Mouse (Mus musculus) embryonic fibroblast, embryonic 13.5 days (primary cell): ENCODE measurements at regions not wholly inside any gene's neighbourhood (a gene's known extent, or its start where the extent isn't known, plus 50 kb on each side); places are given as distances from the start of the nearest gene placed in this dataset.

Source experiments
- H3K27ac ChIP-seq: 2 replicates; pipeline ENCODE4 v1.5.1; 2012; ENCODE audit warnings: low read length, control low read depth, inconsistent platforms; ENCODE audit not compliant: insufficient read depth
- H3K4me1 ChIP-seq: 2 replicates; pipeline ENCODE4 v1.6.1; 2011; ENCODE audit warnings: low read length; ENCODE audit not compliant: control insufficient read depth, insufficient read depth
- H3K4me3 ChIP-seq: 2 replicates; pipeline ENCODE4 v1.5.1; 2011; ENCODE audit warnings: mild to moderate bottlenecking, control low read depth, low read length; ENCODE audit not compliant: insufficient read depth
- CTCF ChIP-seq: IDR thresholded peaks from 2 replicates; pipeline ENCODE4 v1.5.1; 2011; ENCODE audit warnings: mild to moderate bottlenecking, control low read depth, low read length, moderate library complexity, borderline replicate concordance; ENCODE audit not compliant: insufficient read depth
- POLR2A ChIP-seq: IDR thresholded peaks from 2 replicates; pipeline ENCODE4 v1.6.1; 2011; ENCODE audit warnings: low read depth, mild to moderate bottlenecking, control low read depth, low read length, moderate library complexity

DNA sequence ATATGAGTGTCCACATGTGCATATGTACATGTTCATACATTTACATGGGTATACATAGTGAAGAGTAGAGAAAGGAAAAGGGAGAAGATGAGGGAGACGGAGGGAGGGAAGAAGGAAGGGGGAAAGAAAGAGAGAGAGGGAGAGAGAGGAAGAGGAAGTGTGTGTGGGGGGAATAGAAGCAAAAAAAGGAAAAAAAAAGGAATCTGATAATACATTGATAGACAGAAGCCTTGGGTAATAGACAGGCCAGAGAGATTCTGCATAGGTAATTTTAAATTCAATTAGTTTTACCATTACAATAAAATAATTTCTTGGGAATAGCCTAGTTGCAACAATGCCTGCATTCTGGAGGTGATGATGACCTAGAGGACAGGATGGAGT lies 701.0 kb downstream of the Kcnj2 start:
- no peak for TF ChIP-seq CTCF
- TF ChIP-seq POLR2A: no peak
- no peak overlapping the region for H3K27ac ChIP-seq
- peaks cover 5% of the 10 kb centered on the region; the same call in 1 of the 2 replicates for H3K4me1 ChIP-seq
- H3K4me3 ChIP-seq: no peak overlapping the region

DNA sequence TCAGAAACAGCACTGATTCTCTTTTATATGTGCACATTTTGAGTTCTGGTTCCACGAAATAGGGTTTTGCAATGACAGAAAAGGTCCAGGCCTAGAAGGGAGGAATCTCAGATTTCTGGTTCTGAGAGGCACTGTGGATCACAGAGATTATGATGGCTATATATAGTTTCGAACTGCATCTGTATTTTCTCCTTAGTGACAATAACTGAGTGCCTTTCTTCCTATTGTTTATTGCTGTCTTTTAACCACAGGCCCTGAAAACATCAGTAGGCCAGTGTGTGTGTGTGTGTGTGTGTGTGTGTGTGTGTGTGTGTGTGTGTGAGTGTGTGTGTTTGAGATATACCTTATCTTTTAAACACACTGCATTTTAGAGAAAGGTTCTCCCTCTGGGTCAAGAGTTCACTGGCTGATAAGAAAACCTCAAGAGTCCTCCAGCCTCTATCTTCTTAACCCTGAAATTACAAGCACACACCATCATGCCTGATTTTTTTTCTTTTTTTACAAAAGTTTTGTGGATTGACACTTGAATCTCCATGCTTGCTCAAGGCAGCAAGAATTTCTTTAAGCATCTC lies 708.2 kb downstream of the Kcnj2 start:
- Histone ChIP-seq H3K4me1 (no peaks in the 10 kb centered on the region), H3K27ac (peak overlapping the region; percentile 40), H3K4me3 (no peak overlapping the region)
- TF ChIP-seq POLR2A (no peak), CTCF (no peak)

DNA sequence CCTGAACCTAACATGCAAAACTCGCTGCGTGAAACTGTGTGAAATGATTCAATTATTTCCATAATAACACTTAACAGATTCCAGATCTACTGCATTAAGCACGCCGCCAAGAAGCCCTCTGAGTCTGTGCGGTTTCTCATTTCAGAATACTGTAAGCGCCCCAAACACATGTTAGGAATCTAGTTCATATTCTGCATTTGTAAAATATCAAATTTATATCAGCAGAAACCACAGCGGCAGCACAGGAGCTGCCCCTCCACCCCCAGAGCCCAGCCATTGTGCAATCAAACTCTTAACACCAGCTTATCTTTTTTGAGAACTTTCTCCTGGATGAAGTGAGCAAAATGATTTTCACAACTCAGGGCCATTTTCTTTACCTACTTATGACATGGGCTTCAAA lies 715.4 kb downstream of the Kcnj2 start:
- TF ChIP-seq CTCF (no peak), POLR2A (no peak)
- H3K4me3 ChIP-seq: no peak overlapping the region
- no peaks in the 10 kb centered on the region for H3K4me1 ChIP-seq
- H3K27ac ChIP-seq: peak overlapping the region; percentile 21; the same call in 1 of the 2 replicates

DNA sequence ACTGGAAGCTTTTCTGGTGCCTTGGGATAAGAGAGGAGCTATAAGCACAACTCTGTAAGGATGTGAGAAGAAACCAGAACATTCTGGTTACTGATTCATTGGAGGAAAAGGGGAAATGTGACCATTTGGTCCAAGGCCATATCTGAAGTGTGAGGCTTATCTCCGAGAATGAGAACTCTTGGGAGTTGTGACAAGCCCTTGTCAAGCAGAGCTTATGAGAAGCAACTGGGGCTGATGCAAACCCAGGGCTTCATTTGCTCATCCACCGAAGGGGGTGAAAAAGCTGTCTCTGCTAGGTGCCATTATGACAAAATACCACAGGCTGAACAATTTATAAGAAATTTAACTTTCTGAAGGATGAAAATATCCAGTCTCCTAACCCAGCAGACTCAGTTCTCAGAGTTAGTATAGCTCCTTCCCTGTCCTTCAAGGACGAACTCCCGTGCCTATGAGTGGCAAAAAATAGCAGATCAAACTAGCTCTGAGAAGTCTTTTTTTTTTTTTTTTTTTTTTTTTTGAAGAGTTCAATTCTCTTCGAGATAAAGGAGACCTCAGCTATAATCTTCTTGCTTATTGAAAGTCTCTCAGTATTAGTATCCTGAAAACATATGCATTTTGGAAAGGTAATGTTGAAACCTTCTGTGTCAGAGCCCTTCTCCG lies 725.4 kb downstream of the Kcnj2 start:
- TF ChIP-seq CTCF (no peak), POLR2A (no peak)
- no peak overlapping the region for H3K27ac ChIP-seq
- no peak overlapping the region for H3K4me3 ChIP-seq
- H3K4me1 ChIP-seq: no peaks in the 10 kb centered on the region

DNA sequence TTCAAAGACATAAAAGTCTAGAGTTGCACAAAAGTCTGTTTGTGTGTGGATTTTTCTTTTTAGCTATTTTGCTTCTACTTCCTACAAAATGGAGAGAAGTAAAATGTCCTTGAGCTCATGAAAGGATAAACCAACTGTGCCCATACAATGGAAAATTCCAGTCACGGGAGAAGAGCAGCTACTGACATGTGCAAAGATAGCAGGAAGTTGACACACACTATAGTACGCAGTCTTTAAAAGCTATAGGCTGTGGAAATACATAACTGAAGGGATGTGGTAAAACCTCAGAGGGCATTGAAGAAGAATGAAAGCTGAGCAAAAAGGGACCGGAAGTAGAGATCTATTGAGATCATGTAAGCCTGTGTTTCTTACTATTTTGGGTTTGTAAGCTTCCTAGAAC lies 735.1 kb downstream of the Kcnj2 start:
- Histone ChIP-seq H3K4me1 (no peaks in the 10 kb centered on the region), H3K4me3 (no peak overlapping the region), H3K27ac (no peak overlapping the region)
- TF ChIP-seq POLR2A (no peak), CTCF (no peak)

DNA sequence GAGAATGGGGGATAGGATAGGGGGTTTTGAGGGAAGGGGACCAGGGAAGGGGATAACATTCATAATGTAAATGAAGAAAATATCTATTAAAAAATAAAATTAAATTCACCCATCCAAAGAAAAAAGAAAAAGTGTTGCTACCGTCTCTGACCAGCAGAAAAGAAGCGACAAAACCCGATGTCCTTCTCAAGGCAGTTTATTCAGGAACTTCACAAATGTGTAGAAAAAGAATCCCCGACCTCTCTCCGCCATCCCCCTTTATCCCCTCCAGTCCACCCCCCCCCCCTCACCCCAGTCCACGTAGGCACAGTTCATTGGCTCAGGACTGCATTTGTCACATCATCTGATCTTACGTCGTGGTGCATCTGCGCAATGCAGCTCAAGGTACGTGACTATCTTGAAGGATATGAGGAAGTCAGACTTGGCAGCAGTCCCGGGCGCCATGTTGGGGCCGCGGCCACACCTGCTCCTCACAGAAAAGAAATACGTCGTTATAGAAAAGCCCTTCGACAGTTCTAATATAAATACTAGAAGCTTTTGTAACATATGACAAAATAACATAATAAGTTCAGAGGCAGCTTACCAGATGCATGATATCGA lies 750.3 kb downstream of the Kcnj2 start:
- no peak for TF ChIP-seq POLR2A
- no peak for TF ChIP-seq CTCF
- Histone ChIP-seq H3K4me1 (no peaks in the 10 kb centered on the region; the same call in 1 of the 2 replicates), H3K27ac (no peak overlapping the region), H3K4me3 (no peak overlapping the region)

DNA sequence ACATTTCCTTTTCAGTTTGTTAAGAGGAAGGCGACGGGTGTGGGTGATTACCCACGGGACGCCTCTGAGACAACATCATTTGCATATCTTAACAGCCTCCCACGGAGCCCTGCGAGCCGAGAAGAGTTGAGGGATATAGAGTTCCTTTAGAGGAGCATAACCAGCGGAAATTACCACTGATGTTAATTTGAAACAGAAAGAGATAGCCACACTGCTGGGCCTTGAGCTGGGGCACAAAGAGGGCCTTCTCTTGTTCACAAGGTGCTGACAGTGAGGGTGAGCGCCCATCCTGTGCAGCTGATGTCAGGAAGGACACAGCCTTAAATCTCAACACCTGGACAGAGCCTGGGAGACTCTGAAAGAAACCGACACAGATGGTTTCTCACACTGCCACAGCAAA lies 752.2 kb downstream of the Kcnj2 start:
- Histone ChIP-seq H3K4me1 (no peaks in the 10 kb centered on the region; the same call in 1 of the 2 replicates), H3K27ac (no peak overlapping the region), H3K4me3 (no peak overlapping the region)
- no peak for TF ChIP-seq CTCF
- TF ChIP-seq POLR2A: no peak

DNA sequence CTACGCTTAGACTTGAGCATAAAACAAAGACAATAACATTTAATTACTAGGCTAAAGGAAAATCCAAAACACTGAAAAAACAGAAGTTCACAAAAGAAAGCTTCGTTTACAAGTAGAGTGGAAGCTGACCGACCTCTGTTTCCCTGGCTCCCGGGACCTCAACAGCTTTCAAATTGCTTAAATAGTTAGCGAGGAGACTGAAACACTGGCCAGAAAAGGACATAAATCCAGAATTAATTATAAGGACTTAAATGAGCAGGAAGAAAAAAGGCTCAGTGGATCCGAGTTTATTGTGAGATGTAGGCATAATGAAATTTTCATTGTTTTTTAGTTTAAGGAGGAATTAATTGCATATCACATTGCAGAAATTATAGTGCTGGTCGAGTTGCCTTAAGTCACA lies 754.4 kb downstream of the Kcnj2 start:
- TF ChIP-seq POLR2A (no peak), CTCF (no peak)

DNA sequence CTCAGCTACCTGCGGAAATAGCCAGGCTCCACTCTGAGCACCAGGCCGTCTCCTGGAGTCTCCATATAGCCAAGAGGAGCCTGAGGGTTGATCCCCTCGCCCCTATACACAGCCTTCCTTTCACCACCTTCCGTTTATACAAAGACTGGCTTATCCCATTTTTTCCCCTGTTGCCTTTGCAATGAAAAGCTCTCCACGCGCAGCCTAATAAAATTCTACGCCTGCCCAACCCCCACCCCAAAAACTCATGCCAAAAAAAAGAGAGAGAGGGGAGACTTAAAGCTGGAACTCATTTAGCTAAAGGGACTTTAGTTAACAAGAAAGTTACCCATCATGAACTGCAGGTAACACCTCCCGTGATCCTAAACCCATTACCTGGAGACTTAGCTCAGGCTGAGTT lies 762.5 kb downstream of the Kcnj2 start:
- Histone ChIP-seq H3K27ac (no peak overlapping the region), H3K4me3 (no peak overlapping the region), H3K4me1 (no peaks in the 10 kb centered on the region)
- no peak for TF ChIP-seq CTCF
- TF ChIP-seq POLR2A: no peak

More for the DNA sequence above, 754.4 kb downstream of the Kcnj2 start:
- Histone ChIP-seq H3K4me1 (no peaks in the 10 kb centered on the region; the same call in 1 of the 2 replicates), H3K4me3 (no peak overlapping the region), H3K27ac (no peak overlapping the region)

DNA sequence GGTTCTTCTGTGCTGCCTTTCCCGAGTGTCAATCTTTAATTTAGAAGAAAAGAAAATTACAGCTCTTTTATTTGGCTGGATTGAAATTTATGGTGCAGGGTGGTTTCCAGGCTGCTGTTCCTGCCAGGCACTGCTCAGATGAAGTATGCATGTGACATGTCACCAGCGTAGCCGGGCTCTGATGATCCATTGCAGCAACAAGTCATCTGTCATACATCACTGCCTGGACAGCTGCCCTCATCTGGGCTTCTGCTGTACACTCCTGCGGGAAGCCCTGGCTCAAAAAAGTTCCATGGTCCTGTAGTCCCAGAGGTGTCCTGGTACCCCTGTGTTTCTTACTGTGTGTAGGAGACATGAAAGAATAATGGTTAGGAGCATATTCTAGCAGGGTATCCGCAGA lies 773.0 kb downstream of the Kcnj2 start:
- Histone ChIP-seq H3K4me1 (no peaks in the 10 kb centered on the region), H3K4me3 (no peak overlapping the region), H3K27ac (no peak overlapping the region)
- TF ChIP-seq CTCF (no peak), POLR2A (no peak)

DNA sequence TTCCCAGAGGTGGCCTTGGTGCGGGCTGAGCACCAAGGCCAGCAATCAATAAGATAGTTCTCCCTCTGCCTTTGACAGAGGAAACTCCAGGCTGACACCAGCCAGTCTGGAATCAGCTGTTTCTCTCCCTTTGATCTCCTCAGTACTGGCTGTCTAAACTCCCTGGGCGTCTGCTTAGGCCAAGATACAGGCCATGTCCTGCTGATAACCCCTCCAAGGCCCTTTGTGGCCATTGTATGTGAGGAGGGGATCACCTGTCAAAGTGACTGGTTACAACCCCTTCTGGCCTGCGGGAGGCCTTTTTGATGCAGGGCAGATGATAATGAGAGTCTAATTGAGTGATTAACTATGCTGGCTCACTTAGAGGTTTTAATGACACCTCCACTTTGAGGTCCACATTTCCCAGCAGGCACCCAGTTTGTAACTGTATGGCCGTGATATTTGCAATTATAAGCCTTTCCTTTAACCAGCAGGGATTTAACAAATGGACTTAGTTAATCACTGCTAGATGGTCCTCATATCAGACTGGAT lies 777.8 kb downstream of the Kcnj2 start:
- Histone ChIP-seq H3K4me3 (no peak overlapping the region), H3K27ac (no peak overlapping the region), H3K4me1 (no peaks in the 10 kb centered on the region)
- TF ChIP-seq CTCF: no peak
- TF ChIP-seq POLR2A: no peak
